Mouse (Mus musculus) spleen, adult 2 months (tissue): ENCODE measurements around the gene Slc51a. TPM values are rescaled to one million over a fixed set of nuclear protein-coding genes. Genes with fewer than 3 reads are reported as not detected.

ENCODE experiments used
- DNase-seq, 2 experiments: peaks; one replicate each; pipeline versions ENCODE4 v3.0.0 to v3.0.0-alpha.2; 2012 to 2021; ENCODE audit warnings: low spot score in 2 of 2, low read depth in 1 of 2
- H3K27ac ChIP-seq: fragments of 200-500 bp; 2 replicates; pipeline ENCODE4 v1.5.1; 2012; ENCODE audit warnings: low read length, inconsistent platforms; ENCODE audit not compliant: insufficient read depth
- H3K27me3 ChIP-seq: fragments of 200-500 bp; 2 replicates; pipeline ENCODE4 v1.6.1; 2012; ENCODE audit warnings: mild to moderate bottlenecking, moderate library complexity, low read length, inconsistent platforms; ENCODE audit not compliant: control insufficient read depth, insufficient read depth
- H3K36me3 ChIP-seq: fragments of 200-500 bp; 2 replicates; pipeline ENCODE4 v1.6.1; 2012; ENCODE audit warnings: mild to moderate bottlenecking, low read length, inconsistent platforms; ENCODE audit not compliant: control insufficient read depth, insufficient read depth
- H3K4me1 ChIP-seq: fragments of 200-500 bp; 2 replicates; pipeline ENCODE4 v1.6.1; 2011; ENCODE audit warnings: inconsistent platforms; ENCODE audit not compliant: control insufficient read depth, insufficient read depth, insufficient read length
- H3K4me3 ChIP-seq: fragments of 200-500 bp; 2 replicates; pipeline ENCODE4 v1.5.1; 2011; ENCODE audit warnings: mild to moderate bottlenecking, inconsistent platforms; ENCODE audit not compliant: insufficient read depth, insufficient read length; ENCODE audit errors: extremely low read depth
- CTCF ChIP-seq: fragments of 200-500 bp; IDR thresholded peaks from 2 replicates; pipeline ENCODE4 v1.5.1; 2011; ENCODE audit warnings: mild to moderate bottlenecking, inconsistent platforms; ENCODE audit not compliant: insufficient read depth, insufficient read length, insufficient replicate concordance; ENCODE audit errors: extremely low read depth
- POLR2A ChIP-seq: fragments of 200-500 bp; IDR thresholded peaks from 2 replicates; pipeline ENCODE4 v1.6.1; 2011; ENCODE audit warnings: low read depth, low read length, inconsistent platforms
- WGBS: fragments of 180-500 bp; shearing (Covaris S2); methylation state at CpG from one replicate; pipeline ENCODE4 v1.1.7; 2018; 5-methylcytosine and 5-hydroxymethylcytosine counted together
- polyA plus RNA-seq: library from polyadenylated mRNA; depleted of rRNA; stranded (reverse); fragments of >200 nt; gene quantifications from 2 replicates; pipeline ENCODE4 v1.2.3, GENCODE M21; 2012

The Slc51a gene
- polyA plus RNA-seq, 1 experiment, result not detected

DNA sequence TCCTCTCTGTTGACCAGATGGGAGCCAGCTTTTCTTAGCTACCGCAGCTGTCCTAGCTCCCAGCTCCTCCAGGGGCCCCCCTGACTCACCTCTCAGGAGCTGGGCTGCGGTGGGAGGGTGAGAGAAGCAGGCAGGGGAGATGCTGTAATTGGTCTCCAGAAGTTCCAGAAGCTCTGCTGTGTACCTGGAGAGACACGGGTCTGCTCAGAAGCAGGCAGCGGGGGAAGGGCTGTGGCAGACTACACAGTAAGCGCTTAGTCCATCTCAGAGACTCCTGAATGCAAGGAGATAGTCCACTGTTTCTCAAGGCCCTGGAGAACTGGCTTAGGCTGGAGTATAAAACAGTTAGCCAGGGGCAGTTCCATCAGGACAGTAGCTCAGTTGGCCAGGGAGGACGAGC, 1.6 kb downstream of the Slc51a start:
- no peak for DNase-seq
- no peaks in the 10 kb centered on the region for H3K36me3 ChIP-seq
- TF ChIP-seq POLR2A, result no peak
- H3K27me3 ChIP-seq, result no peaks in the 10 kb centered on the region
- H3K4me3 ChIP-seq, result no peak overlapping the region
- no peaks in the 10 kb centered on the region for H3K4me1 ChIP-seq
- WGBS, result 89% methylated on average over 6 of the region's 6 CpGs
- H3K27ac ChIP-seq, result no peak overlapping the region

DNA sequence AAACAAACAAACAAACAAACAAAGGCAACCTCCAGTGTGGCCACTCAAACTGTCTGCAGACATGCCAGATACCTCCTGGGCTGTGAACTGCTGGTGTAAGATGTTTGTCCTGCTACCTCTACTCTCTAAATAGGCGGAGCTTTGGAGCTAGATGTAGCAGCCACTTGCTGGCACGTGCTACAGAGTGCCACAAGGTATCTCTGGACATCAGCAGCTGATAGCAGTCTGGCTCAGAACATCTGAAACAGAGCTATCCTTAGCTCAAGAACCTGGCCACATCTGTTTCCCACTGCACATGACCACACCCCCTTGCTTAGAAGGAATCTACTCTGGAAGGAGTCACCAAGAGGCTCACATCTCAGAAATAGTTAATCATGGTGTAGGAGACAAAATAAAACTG, 2.5 kb downstream of the Slc51a start:
- TF ChIP-seq POLR2A (no peak), CTCF (no peak)
- no peaks in the 10 kb centered on the region for H3K4me1 ChIP-seq
- 93% methylated on average over 2 of the region's 2 CpGs for WGBS
- no peak for DNase-seq
- no peaks in the 10 kb centered on the region for H3K36me3 ChIP-seq
- H3K27ac ChIP-seq, result no peak overlapping the region
- H3K27me3 ChIP-seq, result no peaks in the 10 kb centered on the region
- H3K4me3 ChIP-seq, result no peak overlapping the region

DNA sequence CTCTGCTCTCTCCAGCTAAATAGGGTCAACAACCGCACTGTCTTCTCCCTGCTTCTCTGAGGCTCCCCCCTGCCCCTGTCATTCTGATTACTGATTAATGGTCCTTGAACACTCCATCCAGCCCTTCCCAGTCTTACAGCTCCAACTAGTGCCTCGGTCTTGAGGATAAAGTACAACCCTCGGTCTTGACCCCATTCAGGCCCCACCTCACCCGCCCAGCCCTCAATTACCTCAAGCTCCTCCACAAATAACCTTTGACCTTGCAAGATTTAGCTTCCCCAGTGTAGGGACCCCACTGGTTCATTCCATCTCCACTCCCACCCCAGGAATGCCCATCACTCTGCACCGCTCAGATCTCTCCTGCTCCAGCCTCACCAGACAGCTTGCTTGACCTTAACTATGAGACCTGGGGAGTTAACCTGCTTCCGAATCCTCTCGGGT, 3.2 kb downstream of the Slc51a start:
- no peaks in the 10 kb centered on the region for H3K27me3 ChIP-seq
- WGBS, result 88% methylated on average over 7 of the region's 7 CpGs
- no peak overlapping the region for H3K4me3 ChIP-seq
- no peak overlapping the region for H3K27ac ChIP-seq
- H3K36me3 ChIP-seq, result no peaks in the 10 kb centered on the region
- no peaks in the 10 kb centered on the region for H3K4me1 ChIP-seq
- no peak for TF ChIP-seq CTCF
- no peak for DNase-seq

DNA sequence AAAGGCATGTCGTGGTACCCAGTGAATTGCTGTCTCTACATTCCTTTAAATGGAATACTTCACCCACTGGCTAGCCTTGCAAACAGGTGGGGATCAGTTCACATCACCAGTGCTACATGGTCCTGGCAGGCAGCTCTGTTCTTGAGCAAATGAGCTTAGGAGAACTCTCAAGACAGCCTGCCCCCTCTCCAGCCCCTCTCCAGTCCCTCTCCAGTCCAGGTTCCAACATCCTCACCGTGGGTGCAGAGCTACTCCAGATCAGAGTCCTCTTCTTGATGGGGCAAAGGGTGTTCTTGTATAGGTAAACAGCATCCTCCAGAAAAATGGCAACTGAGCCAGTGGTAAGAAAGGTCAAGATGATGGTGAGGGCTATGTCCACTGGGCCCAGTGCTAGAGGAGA, 8.3 kb downstream of the Slc51a start:
- Histone ChIP-seq H3K36me3 (no peaks in the 10 kb centered on the region), H3K27me3 (no peaks in the 10 kb centered on the region), H3K4me3 (no peak overlapping the region), H3K27ac (no peak overlapping the region), H3K4me1 (no peaks in the 10 kb centered on the region)
- DNase-seq, result no peak
- WGBS, result 86% methylated on average over 2 of the region's 2 CpGs
- TF ChIP-seq POLR2A (no peak), CTCF (no peak)

DNA sequence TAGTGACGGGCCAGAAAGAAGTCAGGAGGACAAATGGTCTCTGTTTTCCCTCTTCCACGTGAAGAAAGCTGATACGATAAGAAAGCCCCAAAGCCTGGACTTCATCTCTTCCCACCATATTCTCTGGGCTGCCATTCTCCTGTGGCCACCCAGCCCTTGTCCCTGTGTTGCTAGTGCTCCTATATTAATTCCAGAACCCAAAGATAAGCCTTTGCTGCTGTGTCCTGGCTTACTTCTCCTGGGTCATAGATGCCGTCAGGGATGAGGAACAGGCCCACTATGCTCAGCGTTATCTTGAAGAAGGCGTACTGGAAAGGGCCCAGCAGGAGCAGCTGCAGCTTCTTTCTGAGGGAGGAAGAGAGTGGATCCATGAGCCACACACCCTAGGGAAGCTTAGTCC, 10.4 kb downstream of the Slc51a start:
- TF ChIP-seq CTCF (no peak), POLR2A (no peak)
- no peak for DNase-seq
- H3K4me1 ChIP-seq, result no peaks in the 10 kb centered on the region
- no peaks in the 10 kb centered on the region; the same call in 1 of the 2 replicates for H3K36me3 ChIP-seq
- no peaks in the 10 kb centered on the region for H3K27me3 ChIP-seq
- 92% methylated on average over 6 of the region's 6 CpGs for WGBS
- no peak overlapping the region for H3K27ac ChIP-seq
- H3K4me3 ChIP-seq, result no peak overlapping the region

DNA sequence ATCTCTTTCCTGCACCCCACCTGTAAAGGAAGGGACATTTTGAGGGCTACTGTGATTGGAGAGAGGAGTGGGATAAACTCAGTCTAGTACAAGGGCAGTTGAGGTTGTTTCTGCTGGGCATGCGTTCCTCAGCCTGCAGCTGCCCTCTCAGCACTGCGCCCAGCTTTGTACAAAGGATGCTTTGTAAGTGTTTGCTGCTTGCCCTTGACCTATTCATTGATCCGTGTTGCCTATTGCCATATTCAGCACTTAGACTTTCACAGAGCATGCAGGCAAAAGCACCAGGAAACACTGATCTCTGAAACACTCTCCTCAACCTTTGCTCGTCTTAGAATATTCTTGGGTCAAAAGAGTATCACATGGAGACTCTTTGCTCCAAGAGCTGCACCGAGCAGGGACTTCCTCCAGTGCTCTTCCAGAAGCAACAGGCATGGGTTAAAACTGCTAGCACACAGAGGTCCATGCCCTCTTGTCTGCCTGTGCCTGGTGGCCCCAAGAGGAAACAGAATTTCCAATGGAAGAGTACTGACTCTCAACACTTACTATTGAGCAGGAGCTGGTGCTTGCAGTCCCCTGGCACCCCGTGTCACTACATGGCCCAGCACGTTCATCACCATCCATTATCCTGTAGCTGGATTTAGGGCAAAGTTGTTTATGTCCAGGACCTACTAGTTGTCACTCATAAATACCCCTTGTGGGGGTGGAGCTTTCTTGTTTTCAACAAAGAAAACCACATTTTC, 15.2 kb downstream of the Slc51a start:
- no peak for TF ChIP-seq POLR2A
- TF ChIP-seq CTCF, result no peak
- no peak for DNase-seq
- WGBS, result 98% methylated on average over 7 of the region's 7 CpGs
- H3K27me3 ChIP-seq, result no peaks in the 10 kb centered on the region
- peaks cover 13% of the 10 kb centered on the region for H3K36me3 ChIP-seq
- H3K4me3 ChIP-seq, result no peak overlapping the region
- no peak overlapping the region for H3K27ac ChIP-seq
- H3K4me1 ChIP-seq, result no peaks in the 10 kb centered on the region

DNA sequence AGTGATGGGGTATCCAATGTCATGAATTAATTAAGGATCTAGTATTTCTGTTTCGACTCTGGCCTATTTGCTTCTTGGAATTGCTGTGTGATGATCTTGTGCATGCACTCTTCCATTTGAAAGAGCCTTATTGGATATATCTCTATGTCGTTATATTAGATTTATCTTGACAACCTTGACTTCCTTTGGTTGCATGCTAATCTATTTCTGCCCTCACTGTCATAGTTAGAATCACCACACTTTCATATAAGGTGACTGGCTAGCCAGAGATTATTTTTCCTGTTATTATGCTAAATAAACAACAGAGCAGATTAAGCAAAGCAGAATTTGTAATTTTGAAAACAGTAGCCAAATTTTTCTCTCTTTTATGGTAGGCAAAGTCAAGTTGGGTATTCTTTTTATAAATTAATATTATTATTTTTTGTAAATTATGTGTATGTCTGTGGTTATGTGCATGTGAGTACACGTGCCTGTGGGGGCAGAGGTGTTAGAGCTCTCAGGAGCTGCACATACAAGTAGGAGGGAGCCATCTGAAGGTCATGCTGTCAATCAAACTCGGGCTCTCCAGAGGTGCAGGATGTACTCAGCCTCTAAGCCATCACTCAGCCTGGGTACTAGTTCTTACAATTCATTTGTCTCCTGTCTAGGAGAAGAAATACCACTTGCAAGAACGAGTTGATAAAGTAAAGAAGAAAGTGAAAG, 18.1 kb downstream of the Slc51a start:
- Histone ChIP-seq H3K36me3 (peaks cover 16% of the 10 kb centered on the region), H3K27ac (no peak overlapping the region)
- TF ChIP-seq CTCF, result no peak
- no peak for TF ChIP-seq POLR2A

More for the DNA sequence above, 18.1 kb downstream of the Slc51a start:
- Histone ChIP-seq H3K4me3 (no peak overlapping the region), H3K4me1 (no peaks in the 10 kb centered on the region), H3K27me3 (no peaks in the 10 kb centered on the region)
- no peak for DNase-seq
- 56% methylated on average over 5 of the region's 5 CpGs for WGBS
